Mouse (Mus musculus) layer of hippocampus, postnatal 25 days (tissue): ENCODE data around the gene Cobl. TPM values are rescaled to one million over a fixed set of nuclear protein-coding genes. Genes with fewer than 3 reads are reported as not detected.
A peak's percentile ranks its signal among the peaks of the same experiment; 100 is the strongest.

Experiments
- DNase-seq, 2 experiments: peaks; one replicate each; pipeline ENCODE4 v3.0.0; 2022; ENCODE audit warnings: mixed read lengths in 2 of 2, low spot score in 1 of 2; ENCODE audit errors: extremely low spot score in 1 of 2
- total RNA-seq, 2 experiments: library from RNA; stranded (reverse); gene quantifications; 2 replicates each; pipeline ENCODE4 v1.2.3; 2021

The Cobl gene
- total RNA-seq, 2 experiments from 2014 or later: 14.2 to 15.8 TPM

DNA sequence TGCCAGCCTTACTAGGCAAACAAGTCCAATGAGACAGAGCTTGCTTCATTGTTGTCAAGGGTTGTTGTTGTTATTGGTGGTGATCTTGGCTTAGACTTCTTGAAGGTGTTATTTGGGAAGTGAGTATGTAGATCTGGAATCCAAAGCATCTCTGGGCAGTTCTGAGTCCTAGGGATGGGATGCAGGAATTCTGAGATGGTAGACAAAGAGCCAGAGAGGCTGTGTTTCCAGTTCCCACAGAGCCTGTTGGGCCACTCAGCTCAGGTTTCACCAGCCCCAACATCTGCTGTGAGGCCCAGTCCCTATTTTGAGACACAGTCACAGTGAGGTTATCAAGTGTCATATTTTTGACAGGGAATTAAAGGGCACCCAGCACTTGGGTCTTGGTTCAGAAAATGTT is 68.6 kb downstream of the Cobl start:
- DNase-seq: no peak

DNA sequence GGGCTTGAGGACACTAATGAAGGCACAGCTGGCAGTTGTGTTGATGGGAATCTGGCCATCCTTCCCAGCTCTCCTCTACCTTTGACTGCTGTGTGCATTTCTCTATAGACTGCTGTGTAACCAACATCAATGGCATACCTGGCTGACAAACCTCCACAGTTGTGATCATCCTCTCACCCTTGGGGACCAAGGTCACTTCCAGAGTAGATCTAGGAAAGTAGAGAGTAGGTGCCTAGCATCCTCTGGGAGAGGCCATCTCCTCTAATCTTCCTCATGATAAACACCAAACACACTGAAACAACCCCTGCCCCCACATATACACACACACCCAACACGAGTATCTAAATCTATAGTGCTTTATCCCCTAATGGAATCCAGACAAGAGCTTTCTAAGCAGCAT is 70.1 kb downstream of the Cobl start:
- no peak for DNase-seq

DNA sequence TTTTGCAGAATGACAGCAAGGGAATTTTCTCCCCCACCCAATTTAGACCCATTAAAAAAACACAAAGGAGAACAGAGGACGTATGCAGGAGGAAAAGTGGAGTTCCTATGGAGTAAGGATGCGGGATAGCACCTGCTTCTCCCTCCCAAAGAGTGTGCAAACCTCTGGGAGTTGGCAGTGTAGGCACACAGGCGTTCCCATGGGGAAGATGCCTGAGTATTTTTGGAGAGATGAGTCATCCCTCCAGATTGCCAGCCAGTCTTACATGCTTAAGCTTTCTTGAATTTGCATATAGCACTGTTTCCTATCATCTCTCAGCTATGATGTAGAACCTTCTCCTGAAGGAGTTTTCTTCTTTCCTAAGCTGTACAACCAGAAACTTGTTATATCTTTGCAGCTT is 70.6 kb downstream of the Cobl start:
- DNase-seq: no peak

DNA sequence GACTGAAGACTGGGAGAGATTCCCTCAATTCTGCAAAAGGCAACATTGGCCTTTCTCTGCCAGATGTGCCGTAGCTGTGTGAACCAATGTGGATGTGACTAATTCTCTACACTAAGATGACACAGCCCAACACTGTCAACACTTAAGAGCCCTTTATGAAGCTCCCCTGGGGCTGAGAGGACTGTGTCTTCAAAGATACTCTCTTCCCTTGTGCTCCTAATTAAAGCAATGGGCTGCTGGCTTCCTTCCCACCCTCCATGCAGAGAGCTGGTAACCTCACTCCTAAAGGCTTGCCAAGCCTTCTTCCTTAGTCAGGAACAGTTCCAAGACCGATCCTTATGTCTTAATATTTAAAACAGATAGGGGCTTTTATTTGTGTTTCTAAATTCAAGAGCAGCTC is 79.9 kb downstream of the Cobl start:
- peak in 1 of 2 experiments; percentile 30 for DNase-seq

GRCm38 (mm10) chr11:12382991-12383390 is 81.8 kb downstream of the Cobl start:
- DNase-seq: no peak

DNA sequence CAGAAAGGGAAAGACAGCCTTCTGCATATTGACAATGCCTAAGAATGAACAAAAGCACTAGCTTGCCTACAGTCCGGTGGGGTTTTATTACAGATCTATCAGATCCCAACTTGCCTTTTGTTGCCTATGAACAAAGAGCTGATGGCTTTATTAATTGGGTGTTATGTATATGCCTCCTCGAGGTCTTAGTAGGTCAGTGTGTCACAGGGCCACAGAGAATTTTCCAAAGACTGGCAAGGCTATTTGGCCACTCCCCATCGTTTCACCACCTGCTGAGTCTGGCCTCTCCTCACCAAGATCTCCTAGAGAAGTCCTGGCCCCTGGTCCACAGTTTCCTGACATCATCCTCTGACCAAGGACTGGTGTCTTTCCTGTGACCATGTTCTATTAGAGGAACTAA is 83.7 kb downstream of the Cobl start:
- DNase-seq: no peak

DNA sequence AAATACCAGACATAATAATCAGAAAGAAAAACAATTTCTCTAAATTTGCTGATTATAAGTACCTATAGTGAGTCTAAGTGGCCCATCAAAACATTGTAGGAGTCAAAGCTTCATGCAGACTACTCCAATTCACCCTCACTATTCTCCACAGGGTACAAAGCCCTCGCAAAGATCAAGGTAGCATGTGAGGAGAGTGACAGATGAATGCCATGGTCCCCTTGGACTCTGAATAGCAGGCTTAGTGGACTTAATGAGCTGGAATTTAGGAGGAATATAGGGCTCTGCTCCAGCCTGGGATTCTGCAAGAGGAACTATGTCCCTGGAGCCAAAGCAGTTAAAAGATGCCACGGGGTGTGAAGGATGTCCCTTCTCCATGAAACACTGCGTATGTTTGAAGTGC is 88.1 kb downstream of the Cobl start:
- DNase-seq: no peak

GRCm38 (mm10) chr11:12373106-12374098 is 91.4 kb downstream of the Cobl start:
- DNase-seq: peak; percentile 75 to 87

GRCm38 (mm10) chr11:12370957-12371356 is 93.8 kb downstream of the Cobl start:
- DNase-seq: no peak

DNA sequence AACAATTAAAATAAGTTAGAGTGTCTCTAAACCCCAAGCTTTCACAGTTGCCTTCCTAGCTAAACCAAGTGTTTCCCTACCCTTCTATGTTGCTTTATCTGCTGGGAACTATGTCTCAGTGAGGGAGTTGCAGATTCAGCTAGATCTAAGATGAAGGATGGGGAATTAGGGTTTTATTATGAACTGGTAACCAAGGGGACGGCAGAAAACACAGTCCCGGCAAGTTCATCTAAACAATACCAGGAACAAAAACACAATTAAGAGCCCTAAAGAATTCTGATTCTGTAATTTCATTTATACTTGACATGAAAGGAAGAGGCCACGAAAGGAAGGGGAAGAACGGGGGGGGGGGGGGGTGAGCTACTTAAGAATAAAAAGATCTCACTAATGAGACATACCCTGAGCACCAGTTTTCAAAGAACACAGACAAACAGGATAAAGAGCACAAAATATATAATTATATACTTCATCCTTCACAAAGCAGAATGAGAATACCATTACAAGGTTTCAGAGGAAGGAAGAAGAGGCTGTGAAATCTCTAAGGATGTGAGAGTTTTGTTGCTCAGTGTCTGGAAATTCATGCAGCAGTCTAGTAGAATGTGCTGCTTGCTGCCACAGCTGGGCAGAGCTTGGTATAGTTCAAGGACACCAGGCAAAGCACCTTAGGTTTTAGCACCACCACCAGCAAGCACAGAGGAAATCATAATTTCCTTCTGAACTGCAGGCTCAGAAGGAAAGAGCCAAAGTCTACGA is 97.2 kb downstream of the Cobl start:
- no peak for DNase-seq

- peak in 1 of 2 experiments; percentile 33 for DNase-seq
Observed at GRCm38 (mm10) chr11:12359336-12360000, 105.3 kb downstream of the Cobl start.

DNA sequence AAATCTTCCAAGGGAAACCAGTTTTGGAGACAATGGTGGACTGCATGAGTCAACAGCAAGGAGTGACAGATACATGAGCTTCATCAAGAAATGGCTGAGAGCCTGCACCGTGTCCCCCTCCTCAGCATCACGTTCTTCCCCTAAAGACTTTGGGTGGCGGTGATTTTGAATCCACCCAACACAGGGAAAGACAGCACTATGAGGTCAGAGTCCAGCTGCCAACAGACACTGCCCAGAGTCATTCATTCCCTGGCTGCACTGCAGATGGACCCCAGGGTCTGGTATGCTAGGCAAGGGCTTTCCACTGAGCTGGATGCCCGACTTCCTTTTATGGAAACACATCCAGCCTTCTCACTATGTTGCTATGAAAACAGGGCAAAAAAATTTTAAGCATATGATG is 106.2 kb downstream of the Cobl start:
- DNase-seq: no peak

DNA sequence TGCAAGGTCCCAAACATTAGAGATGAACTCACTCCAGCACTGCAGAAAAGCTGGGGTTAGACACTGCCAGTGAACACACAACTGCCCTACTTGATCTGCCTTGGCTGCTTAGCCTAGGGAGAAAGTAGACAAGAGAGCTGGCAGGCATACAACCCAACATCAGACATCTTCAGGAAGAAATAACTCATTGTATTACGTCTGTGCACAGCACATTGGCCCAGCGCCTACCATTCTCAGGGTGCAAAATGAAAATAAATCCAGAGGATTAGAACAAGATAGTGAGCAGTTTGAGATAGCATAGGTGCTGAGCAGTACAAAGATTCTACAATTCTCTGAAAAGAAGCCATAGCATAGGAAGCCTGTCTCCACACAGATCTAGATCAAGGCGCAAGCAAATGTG is 109.1 kb downstream of the Cobl start:
- no peak for DNase-seq

- DNase-seq: no peak
Observed at GRCm38 (mm10) chr11:12350986-12351546, 113.7 kb downstream of the Cobl start.

- no peak for DNase-seq
Observed at GRCm38 (mm10) chr11:12350086-12350485, 114.7 kb downstream of the Cobl start.

GRCm38 (mm10) chr11:12346486-12346885 is 118.3 kb downstream of the Cobl start:
- DNase-seq: no peak

- DNase-seq: no peak
Observed at GRCm38 (mm10) chr11:12343686-12344085, 121.1 kb downstream of the Cobl start.

- DNase-seq: no peak
Observed at GRCm38 (mm10) chr11:12340697-12341096, 124.1 kb downstream of the Cobl start.

GRCm38 (mm10) chr11:12336145-12336544 is 128.6 kb downstream of the Cobl start:
- DNase-seq: no peak

DNA sequence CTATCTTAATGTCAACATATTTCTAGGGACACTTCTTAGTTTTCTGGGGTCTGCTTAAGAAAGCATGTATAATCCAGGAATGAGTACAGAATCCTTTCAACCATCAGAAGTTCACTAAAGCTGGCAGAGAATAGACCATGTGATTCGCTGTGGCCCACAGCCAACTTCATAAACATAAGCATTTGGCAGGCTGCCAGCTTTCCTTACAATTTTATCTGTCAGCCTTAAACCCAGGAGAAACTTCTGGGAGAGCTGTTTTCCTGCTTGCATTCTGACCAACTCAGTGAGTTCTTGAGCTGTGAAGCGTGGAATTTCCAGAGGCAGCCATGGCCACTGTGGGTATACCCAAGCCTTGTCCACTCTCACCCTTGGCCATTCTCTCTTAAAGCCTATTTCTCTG is 132.8 kb downstream of the Cobl start:
- DNase-seq: peak in 1 of 2 experiments; percentile 47

DNA sequence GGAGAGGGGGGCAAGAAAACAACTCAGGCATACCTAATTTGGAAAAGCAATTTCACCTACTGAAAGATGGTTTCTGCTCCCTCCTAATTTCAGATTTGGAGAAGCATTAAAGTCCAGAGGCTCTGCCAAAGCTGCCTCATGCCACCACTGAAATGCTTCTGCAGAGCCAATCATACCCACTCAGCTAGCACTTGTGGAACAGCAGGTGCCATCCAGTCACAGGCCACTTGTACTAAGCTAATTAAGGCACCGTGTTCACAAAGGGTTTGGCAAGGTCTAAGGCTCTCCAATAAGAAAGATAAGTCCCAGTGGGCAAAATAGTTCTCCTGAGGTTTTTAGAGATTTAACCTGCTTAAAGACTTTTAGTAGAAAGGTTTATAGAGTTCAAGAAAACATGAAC is 143.3 kb downstream of the Cobl start:
- no peak for DNase-seq
